ENCODE assay signal across 16 mouse cellular contexts in genomic region chr10:40428633-40429032, GRCm38 (mm10).
DNase-seq lines count a peak whose midpoint lies in the region; ATAC-seq lines count a peak whose summit lies in the region.
"Had no signal": no experiment of that assay in that cellular context is flagged by ENCODE, and none has a peak within 500 bp of the region (broad histone marks: within the 10 kb centered on the region; RNA-seq: fewer than 3 reads in every experiment).

No protein-coding gene starts in this region.

- ATAC-seq in activated CD4-positive, CD25-positive, alpha-beta regulatory T cell, adult 4 months: peak; percentile 48
- ATAC-seq: forebrain, embryonic 13.5 days; hindbrain, embryonic 16.5 days; intestine, embryonic 15.5 days had no signal

- DNase-seq in 416B (ENCODE audit: low read depth): peak; percentile 43
- DNase-seq in CD4-positive helper T cell, adult 2 months (ENCODE audit: low read depth, low spot score): peak; percentile 51
- peak; percentile 54 for DNase-seq in naive thymus-derived CD4-positive, alpha-beta T cell, adult 2 months (ENCODE audit: low read depth)
- no peak for DNase-seq in thymus, postnatal 10 days (ENCODE audit: low spot score in 2 of 2)
- DNase-seq in adrenal gland, adult 18-20 months (ENCODE audit: low spot score in 2 of 2): no peak
- DNase-seq: adrenal gland, postnatal 14 days; B cell, adult 2 months; cerebellum, adult 18-20 months; cerebellum, adult 9-11 months; cerebellum, postnatal 36 days; gastrocnemius, postnatal 10 days; kidney, adult 18-20 months had no signal

Comparison
In these comparisons a context has a peak if more than half of its experiments do, and no peak if none do; other contexts are left out.
1. DNase-seq: peak in 416B (single experiment), CD4-positive helper T cell, adult 2 months (single experiment) and naive thymus-derived CD4-positive, alpha-beta T cell, adult 2 months (single experiment); none in thymus, postnatal 10 days (0 of 2) and adrenal gland, adult 18-20 months (0 of 2).